Mouse (Mus musculus): ENCODE data around the gene Cited4. TPM values are rescaled to one million over a fixed set of nuclear protein-coding genes. Genes with fewer than 3 reads are reported as not detected.

The Cited4 gene
- total and polyA plus RNA-seq, 3 experiments = 23.3 to 58.1 TPM; not detected in 1

- H3K36me3 ChIP-seq (ENCODE audit: control insufficient read depth in 1 of 2, insufficient read depth in 2 of 2, low read length in 2 of 2) = peaks cover 0 to 12% of the 10 kb centered on the region in 2 experiments; a peak in 2 of 4 replicates
- no peak overlapping the region for H3K4me3 ChIP-seq (ENCODE audit: control insufficient read depth in 1 of 2, insufficient read depth in 1 of 2, low read depth in 2 of 2, low read length in 2 of 2)
- no peak overlapping the region for H3K27ac ChIP-seq (ENCODE audit: control insufficient read depth, low read depth, low read length)
- no peak overlapping the region for H3K9ac ChIP-seq (ENCODE audit: control insufficient read depth, low read depth, low read length, poor library complexity, severe bottlenecking)
- no peaks in the 10 kb centered on the region for H3K79me2 ChIP-seq (ENCODE audit: control insufficient read depth, insufficient read depth, low read length, poor library complexity)
- DNase-seq (ENCODE audit: low read depth, low spot score) = no peak
- no peak for TF ChIP-seq SIN3A (IDR thresholded peaks at IDR 0.05; ENCODE audit: low read length)
- TF ChIP-seq NELFE (IDR thresholded peaks at IDR 0.05; ENCODE audit: low read depth, low read length) = no peak
- no peak for TF ChIP-seq HCFC1 (IDR thresholded peaks at IDR 0.05; ENCODE audit: low read depth, low read length)
- no peak for TF ChIP-seq POLR2AphosphoS5 (IDR thresholded peaks at IDR 0.05; ENCODE audit: borderline replicate concordance, low read depth, low read length)
- no peak for TF ChIP-seq JUND (IDR thresholded peaks at IDR 0.05; ENCODE audit: low read depth, low read length)
- TF ChIP-seq UBTF (IDR thresholded peaks at IDR 0.05; ENCODE audit: borderline replicate concordance, insufficient read depth, low read depth, low read length) = no peak
- TF ChIP-seq EP300 (IDR thresholded peaks at IDR 0.05; ENCODE audit: low read depth in 1 of 2, low read length in 2 of 2) = no peak
- no peak for TF ChIP-seq GATA1 (IDR thresholded peaks at IDR 0.05; ENCODE audit: low read depth, low read length)
- TF ChIP-seq RAD21 (IDR thresholded peaks at IDR 0.05; ENCODE audit: low read depth, low read length) = no peak
- peaks cover 8 to 17% of the 10 kb centered on the region in 2 experiments for H3K4me1 ChIP-seq (ENCODE audit: control insufficient read depth in 1 of 2, insufficient read depth in 2 of 2, low read length in 2 of 2)
- no peaks in the 10 kb centered on the region for H3K9me3 ChIP-seq (replicated peaks; ENCODE audit: insufficient read depth, low read length)
- no peaks in the 10 kb centered on the region for H3K27me3 ChIP-seq (ENCODE audit: control insufficient read depth in 1 of 2, insufficient read depth in 2 of 2, low read length in 2 of 2)
These were observed 5.9 kb upstream of the Cited4 start for GRCm38 (mm10) chr4:120660485-120660884.

DNA sequence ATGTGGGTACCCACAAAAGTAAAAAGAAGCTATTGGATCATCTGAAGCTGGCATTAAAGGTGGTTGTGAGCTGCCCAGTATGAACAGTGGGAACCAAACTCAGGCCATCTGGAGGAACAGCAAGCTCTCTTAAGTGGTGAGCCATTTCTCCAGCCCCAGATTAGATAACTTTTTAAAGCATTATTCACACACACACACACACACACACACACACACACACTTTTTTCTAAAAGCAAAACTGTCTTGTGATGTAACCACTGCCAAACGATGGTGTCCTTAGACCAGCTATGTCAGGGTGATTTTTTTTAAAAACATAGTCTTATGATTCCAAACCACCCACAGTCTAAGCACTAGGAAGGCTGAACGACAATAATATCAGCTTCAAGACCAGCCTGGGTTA lies 1.8 kb upstream of the Cited4 start:
- TF ChIP-seq MAZ (IDR thresholded peaks at IDR 0.05; ENCODE audit: low read depth, low read length) (no peak), ZKSCAN1 (IDR thresholded peaks at IDR 0.05; ENCODE audit: low read depth, low read length) (no peak), UBTF (IDR thresholded peaks at IDR 0.05; ENCODE audit: borderline replicate concordance, insufficient read depth, low read depth, low read length) (no peak), ELF1 (IDR thresholded peaks at IDR 0.05; ENCODE audit: low read depth, low read length) (no peak), JUND (IDR thresholded peaks at IDR 0.05; ENCODE audit: low read depth, low read length) (no peak), ZC3H11A (IDR thresholded peaks at IDR 0.05; ENCODE audit: low read depth, low read length) (no peak), POLR2A (IDR thresholded peaks at IDR 0.05; ENCODE audit: control insufficient read depth in 1 of 2, insufficient read depth in 1 of 2, low read depth in 1 of 2, low read length in 2 of 2, poor library complexity in 1 of 2) (no peak), HCFC1 (IDR thresholded peaks at IDR 0.05; ENCODE audit: low read depth, low read length) (0 out of 2 replicates have a peak, but pooled peaks have one; percentile 8), ETS1 (IDR thresholded peaks at IDR 0.05; ENCODE audit: low read depth, low read length) (peak; percentile 39; the same call in 1 of the 2 replicates), RAD21 (IDR thresholded peaks at IDR 0.05; ENCODE audit: low read depth, low read length) (no peak), ZNF384 (IDR thresholded peaks at IDR 0.05; ENCODE audit: low read depth, low read length) (peak; percentile 79), CTCF (IDR thresholded peaks at IDR 0.05 in 2 of 3, conservative IDR thresholded peaks at IDR 0.05 in 1 of 3; ENCODE audit: control insufficient read depth in 1 of 3, insufficient read depth in 1 of 3, low read depth in 2 of 3, low read length in 3 of 3, poor library complexity in 1 of 3, severe bottlenecking in 1 of 3) (no peak), NELFE (IDR thresholded peaks at IDR 0.05; ENCODE audit: low read depth, low read length) (no peak)
- Histone ChIP-seq H3K9ac (ENCODE audit: control insufficient read depth, low read depth, low read length, poor library complexity, severe bottlenecking) (peak overlapping the region; percentile 19; the same call in 1 of the 2 replicates), H3K79me2 (ENCODE audit: control insufficient read depth, insufficient read depth, low read length, poor library complexity) (peaks cover 15% of the 10 kb centered on the region), H3K4me3 (ENCODE audit: control insufficient read depth in 1 of 2, insufficient read depth in 1 of 2, low read depth in 2 of 2, low read length in 2 of 2) (no peak overlapping the region; a peak in 1 of 4 replicates), H3K27ac (ENCODE audit: control insufficient read depth, low read depth, low read length) (peak overlapping the region; percentile 92), H3K4me1 (ENCODE audit: control insufficient read depth in 1 of 2, insufficient read depth in 2 of 2, low read length in 2 of 2) (peaks cover 16 to 28% of the 10 kb centered on the region in 2 experiments), H3K36me3 (ENCODE audit: control insufficient read depth in 1 of 2, insufficient read depth in 2 of 2, low read length in 2 of 2) (peaks cover 0 to 12% of the 10 kb centered on the region in 2 experiments; a peak in 2 of 4 replicates), H3K9me3 (replicated peaks; ENCODE audit: insufficient read depth, low read length) (no peaks in the 10 kb centered on the region), H3K27me3 (ENCODE audit: control insufficient read depth in 1 of 2, insufficient read depth in 2 of 2, low read length in 2 of 2) (no peaks in the 10 kb centered on the region)
- DNase-seq (ENCODE audit: low read depth, low spot score) = no peak

Measured in MEL (cell line).